In the genomic region with DNA sequence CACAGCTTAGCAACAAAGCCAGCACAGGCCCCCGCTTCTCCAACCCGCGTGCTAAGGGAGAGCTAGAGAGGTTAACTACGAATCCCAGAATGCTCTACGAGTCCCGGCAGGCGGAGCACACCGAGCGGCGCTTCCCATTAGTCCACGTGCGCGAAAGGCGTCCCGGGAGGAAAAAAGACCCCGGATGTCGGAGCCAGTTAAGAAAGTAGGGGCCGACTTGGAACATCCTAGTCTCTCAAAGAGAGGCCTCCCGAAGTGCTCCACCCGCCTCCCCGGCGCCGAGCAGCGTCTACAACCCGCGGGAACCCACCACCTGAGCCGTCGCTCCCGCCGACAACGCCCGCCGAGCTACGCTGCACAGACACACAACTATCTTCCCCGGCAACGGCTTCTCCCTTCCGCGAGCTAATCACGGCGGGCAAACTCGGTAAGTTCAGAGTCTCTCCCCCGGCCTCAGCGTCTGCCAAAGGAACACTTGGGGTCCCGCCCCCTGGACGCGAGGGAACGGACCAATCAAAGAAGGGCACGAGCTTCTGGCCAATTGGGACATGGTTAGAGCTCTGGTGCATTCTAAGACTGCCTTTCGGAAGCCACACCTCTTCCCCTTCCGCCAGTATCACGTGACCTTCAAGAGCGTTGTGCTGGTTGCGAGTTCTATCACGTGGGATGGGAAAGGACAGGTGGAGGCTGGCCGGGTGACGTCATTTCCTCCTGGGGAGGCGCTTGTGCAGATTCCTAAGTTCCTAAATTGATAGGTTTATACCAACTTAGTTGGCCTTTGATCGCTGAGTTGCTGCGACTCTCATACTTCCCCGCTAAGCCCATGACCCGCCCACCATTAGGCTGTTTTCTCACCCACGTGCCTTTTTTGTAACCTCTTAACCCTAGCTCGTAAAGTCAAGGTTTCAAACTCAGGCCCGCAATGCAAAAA, we compare ENCODE assay signal across 8 mouse cellular contexts. TPM values are rescaled to one million over a fixed set of nuclear protein-coding genes. Genes with fewer than 3 reads are reported as not detected.
A peak's percentile ranks its signal among the peaks of the same experiment; 100 is the strongest.
DNase-seq lines count a peak whose midpoint lies in the region; ATAC-seq and TF ChIP-seq lines count a peak whose summit lies in the region.

A gene (plus strand): TSS at position 101 of the 931 bp plus-strand sequence.
A gene (minus strand): TSS at position 591 of the 931 bp plus-strand sequence.

- DNase-seq in 3134 (ENCODE audit: extremely low read depth, insufficient read length, low spot score), result peak; percentile 93
- DNase-seq in adrenal gland, postnatal 36 days, result peak; percentile 96 to 97
- peak; percentile 97 to 100 for DNase-seq in heart, adult 18-20 months
- peak; percentile 100 for DNase-seq in kidney, adult 2 months
- DNase-seq in spleen, adult 2 months (ENCODE audit: low read depth in 1 of 2, low spot score in 2 of 2), result peak; percentile 95 to 100

- H3K4me2 ChIP-seq in embryonic facial prominence, embryonic 13.5 days, result peak within 1 kb of the TSS; percentile 95
- H3K4me2 ChIP-seq in limb, embryonic 12.5 days, result peak within 1 kb of the TSS; percentile 85
- H3K4me2 ChIP-seq in midbrain, embryonic 15.5 days, result peak within 1 kb of the TSS; percentile 93

- peak within 1 kb of the TSS; percentile 83 for H3K4me3 ChIP-seq in embryonic facial prominence, embryonic 13.5 days
- peak within 1 kb of the TSS; percentile 80 for H3K4me3 ChIP-seq in kidney, adult 2 months (ENCODE audit: insufficient read depth, low read depth, low read length)
- peak within 1 kb of the TSS; percentile 77 for H3K4me3 ChIP-seq in limb, embryonic 12.5 days (replicated peaks)
- H3K4me3 ChIP-seq in midbrain, embryonic 15.5 days, result peak within 1 kb of the TSS; percentile 72
- H3K4me3 ChIP-seq in spleen, adult 2 months (ENCODE audit: extremely low read depth, insufficient read depth, insufficient read length), result peak within 1 kb of the TSS; percentile 82

- ATAC-seq in embryonic facial prominence, embryonic 13.5 days (ENCODE audit: insufficient number of reproducible peaks, insufficient read depth, low FRiP score, low TSS enrichment, low read depth), result peak; percentile 98
- ATAC-seq in limb, embryonic 12.5 days (ENCODE audit: insufficient number of reproducible peaks, insufficient read depth, low FRiP score, low TSS enrichment, low read depth), result peak; percentile 98
- peak; percentile 99 for ATAC-seq in midbrain, embryonic 15.5 days (replicated peaks)

- H3K27me3 ChIP-seq in embryonic facial prominence, embryonic 13.5 days, result no peaks in the 10 kb centered on the region
- no peaks in the 10 kb centered on the region for H3K27me3 ChIP-seq in kidney, adult 2 months (replicated peaks; ENCODE audit: control insufficient read depth, insufficient read depth, low read length)
- no peaks in the 10 kb centered on the region for H3K27me3 ChIP-seq in limb, embryonic 12.5 days
- no peaks in the 10 kb centered on the region for H3K27me3 ChIP-seq in midbrain, embryonic 15.5 days (replicated peaks)
- H3K27me3 ChIP-seq in spleen, adult 2 months (ENCODE audit: control insufficient read depth, insufficient read depth, low read length), result no peaks in the 10 kb centered on the region

- H3K9me3 ChIP-seq in embryonic facial prominence, embryonic 13.5 days, result no peaks in the 10 kb centered on the region
- no peaks in the 10 kb centered on the region for H3K9me3 ChIP-seq in limb, embryonic 12.5 days
- H3K9me3 ChIP-seq in midbrain, embryonic 15.5 days, result no peaks in the 10 kb centered on the region

- no peak for TF ChIP-seq CTCF in kidney, adult 2 months (conservative IDR thresholded peaks at IDR 0.05; ENCODE audit: insufficient read depth, insufficient read length, low read depth, low read length)
- no peak for TF ChIP-seq CTCF in spleen, adult 2 months (IDR thresholded peaks at IDR 0.05; ENCODE audit: extremely low read depth, insufficient read depth, insufficient read length, insufficient replicate concordance)

- H3K27ac ChIP-seq in embryonic facial prominence, embryonic 13.5 days, result peak within 1 kb of the TSS; percentile 99
- peak within 1 kb of the TSS; percentile 93 for H3K27ac ChIP-seq in kidney, adult 2 months (ENCODE audit: insufficient read depth, low read depth, low read length)
- peak within 1 kb of the TSS; percentile 98 for H3K27ac ChIP-seq in limb, embryonic 12.5 days
- H3K27ac ChIP-seq in midbrain, embryonic 15.5 days, result peak within 1 kb of the TSS; percentile 95
- H3K27ac ChIP-seq in spleen, adult 2 months (ENCODE audit: insufficient read depth, low read length), result peak within 1 kb of the TSS; percentile 93

- H3K4me1 ChIP-seq in embryonic facial prominence, embryonic 13.5 days, result peaks cover 17% of the 10 kb centered on the region
- H3K4me1 ChIP-seq in kidney, adult 2 months (ENCODE audit: control insufficient read depth, insufficient read depth, low read length), result peaks cover 4% of the 10 kb centered on the region; the same call in 1 of the 2 replicates
- peaks cover 15% of the 10 kb centered on the region for H3K4me1 ChIP-seq in limb, embryonic 12.5 days (replicated peaks)
- H3K4me1 ChIP-seq in midbrain, embryonic 15.5 days, result peaks cover 35% of the 10 kb centered on the region
- peaks cover 5% of the 10 kb centered on the region; the same call in 1 of the 2 replicates for H3K4me1 ChIP-seq in spleen, adult 2 months (ENCODE audit: control insufficient read depth, insufficient read depth, insufficient read length)

- peaks cover 51% of the 10 kb centered on the region for H3K36me3 ChIP-seq in embryonic facial prominence, embryonic 13.5 days
- no peaks in the 10 kb centered on the region for H3K36me3 ChIP-seq in kidney, adult 2 months (ENCODE audit: control insufficient read depth, insufficient read depth, low read length)
- peaks cover 53% of the 10 kb centered on the region for H3K36me3 ChIP-seq in limb, embryonic 12.5 days
- peaks cover 20% of the 10 kb centered on the region for H3K36me3 ChIP-seq in midbrain, embryonic 15.5 days (replicated peaks)
- H3K36me3 ChIP-seq in spleen, adult 2 months (ENCODE audit: control insufficient read depth, insufficient read depth, low read length), result peaks cover 11% of the 10 kb centered on the region

- WGBS in embryonic facial prominence, embryonic 13.5 days, result 1% methylated on average over 64 of the region's 64 CpGs
- WGBS in kidney, adult 2 months, result under 1% methylated on average over 64 of the region's 64 CpGs
- WGBS in limb, embryonic 12.5 days, result under 1% methylated on average over 63 of the region's 64 CpGs
- WGBS in midbrain, embryonic 15.5 days, result under 1% methylated on average over 64 of the region's 64 CpGs
- under 1% methylated on average over 64 of the region's 64 CpGs for WGBS in spleen, adult 2 months

- peak within 1 kb of the TSS; percentile 95 for H3K9ac ChIP-seq in embryonic facial prominence, embryonic 13.5 days
- peak within 1 kb of the TSS; percentile 89 for H3K9ac ChIP-seq in limb, embryonic 12.5 days (replicated peaks)
- H3K9ac ChIP-seq in midbrain, embryonic 15.5 days, result peak within 1 kb of the TSS; percentile 68

- TF ChIP-seq POLR2A in kidney, adult 2 months (IDR thresholded peaks at IDR 0.05; ENCODE audit: low read depth, low read length), result peak; percentile 49
- no peak; the same call in 1 of the 2 replicates for TF ChIP-seq POLR2A in spleen, adult 2 months (IDR thresholded peaks at IDR 0.05; ENCODE audit: low read depth, low read length)

RNA-seq across cellular contexts. Expression of the first gene that starts in this region (rescaled TPM):
- total RNA-seq in adrenal gland, postnatal 36 days (2021), result 10 to 100 TPM; 21.0 to 25.0 TPM
- polyA plus RNA-seq in embryonic facial prominence, embryonic 13.5 days (2015; fragmentation: Nextera tagmentation; extraction: Ambion mirVana), result 4.1 and 4.5 TPM in 2 replicates
- 10 to 100 TPM; 10.8 to 15.7 TPM for total RNA-seq in heart, adult 18-20 months (2021)
- polyA plus RNA-seq in kidney, adult 2 months (2012; rRNA removed), result 8.2 and 9.6 TPM in 2 replicates
- 4.0 and 4.1 TPM in 2 replicates for polyA plus RNA-seq in limb, embryonic 12.5 days (2016; fragmentation: Nextera tagmentation; extraction: Ambion mirVana)
- 3.7 and 3.9 TPM in 2 replicates for polyA plus RNA-seq in midbrain, embryonic 15.5 days (2015; fragmentation: Nextera tagmentation; extraction: Ambion mirVana)
- 9.5 and 12.1 TPM in 2 replicates for polyA plus RNA-seq in spleen, adult 2 months (2012; rRNA removed)

RNA-seq across cellular contexts. Expression of the second gene that starts in this region (rescaled TPM):
- 10 to 100 TPM; 78.6 to 84.2 TPM for total RNA-seq in adrenal gland, postnatal 36 days (2021)
- polyA plus RNA-seq in embryonic facial prominence, embryonic 13.5 days (2015; fragmentation: Nextera tagmentation; extraction: Ambion mirVana), result 292 and 298 TPM in 2 replicates
- total RNA-seq in heart, adult 18-20 months (2021), result 10 to 100 TPM; 40.1 to 40.2 TPM
- polyA plus RNA-seq in kidney, adult 2 months (2012; rRNA removed), result 127 and 131 TPM in 2 replicates
- 294 and 321 TPM in 2 replicates for polyA plus RNA-seq in limb, embryonic 12.5 days (2016; fragmentation: Nextera tagmentation; extraction: Ambion mirVana)
- polyA plus RNA-seq in midbrain, embryonic 15.5 days (2015; fragmentation: Nextera tagmentation; extraction: Ambion mirVana), result 204 and 215 TPM in 2 replicates
- 93.7 and 142 TPM in 2 replicates for polyA plus RNA-seq in spleen, adult 2 months (2012; rRNA removed)

Comparison
In these comparisons a context has a peak if more than half of its experiments do, and no peak if none do; other contexts are left out.
1. Peak in every context shown above with its lines: DNase-seq, ATAC-seq, H3K4me3 ChIP-seq and H3K27ac ChIP-seq.